Mouse (Mus musculus): ENCODE measurements around the gene Gm614.

Gm614 gene

GRCm38 (mm10) chrX:101263892-101264291 lies at the start of gene Gm614:
Gene Gm614 (minus strand): TSS chrX:101263992.
- DNase-seq: no peak

DNA sequence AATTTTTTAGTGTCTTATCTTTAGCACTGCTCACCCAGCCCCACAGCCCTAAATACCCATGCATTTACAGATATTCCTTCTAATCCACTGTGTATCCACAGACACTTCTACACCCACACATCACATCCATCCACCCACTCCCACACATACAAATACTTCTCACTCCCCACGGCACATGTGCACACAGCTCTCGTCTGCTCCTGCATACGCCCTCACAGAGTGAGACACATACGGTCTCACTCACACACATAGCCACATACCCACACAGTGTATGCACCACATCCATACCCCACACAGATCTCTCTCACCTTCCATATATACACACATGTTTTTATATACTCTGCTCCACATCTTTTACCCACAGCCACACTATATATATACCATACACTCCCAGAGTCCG lies 45.5 kb upstream of the Gm614 start:
- DNase-seq: no peak

- DNase-seq: no peak
These were observed 40.9 kb upstream of the Gm614 start for GRCm38 (mm10) chrX:101304646-101305045.

DNA sequence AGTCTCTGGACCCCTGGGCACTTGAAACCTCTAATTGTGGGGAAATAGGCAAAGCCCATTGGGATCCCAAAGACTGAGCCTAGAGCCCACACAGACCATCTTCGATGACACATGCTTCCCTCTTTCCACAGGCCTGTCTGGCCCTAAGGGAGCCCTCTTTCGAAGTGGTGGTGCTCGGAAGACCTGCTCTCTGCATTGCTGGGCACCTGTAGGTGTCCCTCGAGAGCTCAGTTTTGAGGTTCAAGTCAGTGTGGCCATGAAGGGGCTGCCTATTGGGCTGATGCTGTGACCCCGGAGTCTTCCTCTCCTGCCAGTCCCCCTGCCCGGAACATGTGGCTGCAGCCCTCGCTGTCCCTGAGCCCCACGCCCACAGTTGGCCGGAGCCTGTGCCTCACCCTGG lies 37.9 kb upstream of the Gm614 start:
- DNase-seq: no peak

GRCm38 (mm10) chrX:101300427-101301030 lies 36.7 kb upstream of the Gm614 start:
- no peak for DNase-seq

DNA sequence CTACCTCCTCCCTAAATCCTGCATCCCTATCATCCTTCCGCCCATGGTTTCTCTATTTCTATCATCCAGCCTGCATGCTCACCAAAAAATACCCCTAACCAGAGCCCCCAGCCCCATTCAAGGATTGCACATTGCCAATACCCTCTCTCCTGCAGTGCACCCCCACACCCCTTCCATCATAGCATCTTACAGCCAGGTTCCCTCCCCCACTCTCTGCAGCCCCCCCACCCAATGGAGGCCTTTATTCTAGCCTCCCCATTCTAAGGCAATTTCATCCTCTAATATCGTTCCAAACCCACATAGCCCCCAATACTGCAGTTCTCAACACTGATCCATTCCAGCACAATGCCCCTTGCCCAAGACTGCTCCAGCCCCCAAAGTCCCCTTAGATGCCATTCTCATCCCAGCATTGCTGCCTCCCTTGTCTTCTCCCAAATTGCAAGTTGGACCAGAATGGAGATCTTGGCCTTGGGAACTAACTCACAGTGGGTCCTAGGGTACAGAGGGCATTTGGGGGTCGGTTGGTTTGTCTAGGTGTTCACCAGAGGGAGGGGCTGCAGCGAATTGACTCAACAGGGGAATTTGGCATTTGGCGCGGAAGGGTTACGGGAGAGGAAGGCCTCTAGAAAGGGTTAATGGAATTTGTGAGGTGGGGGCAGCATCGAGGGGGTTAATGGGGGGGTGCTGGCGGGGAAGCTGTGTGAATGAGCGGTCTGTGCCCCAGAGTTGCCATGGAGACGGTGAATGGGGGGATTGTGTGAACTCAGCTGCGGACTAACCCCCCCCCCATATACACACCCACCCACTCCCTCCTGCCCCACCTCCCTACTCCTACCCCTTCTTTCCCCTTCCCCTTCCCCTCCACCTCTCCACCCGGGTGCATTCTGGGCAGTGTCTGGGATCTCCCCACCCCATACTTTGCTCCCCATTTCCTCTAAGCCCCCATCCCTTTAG lies 36.0 kb upstream of the Gm614 start:
- DNase-seq: no peak

- no peak for DNase-seq
These were observed 35.3 kb upstream of the Gm614 start, which contains the start of gene Nlgn3 for GRCm38 (mm10) chrX:101299055-101299454. Gene Nlgn3 (plus strand): TSS chrX:101299168.

DNA sequence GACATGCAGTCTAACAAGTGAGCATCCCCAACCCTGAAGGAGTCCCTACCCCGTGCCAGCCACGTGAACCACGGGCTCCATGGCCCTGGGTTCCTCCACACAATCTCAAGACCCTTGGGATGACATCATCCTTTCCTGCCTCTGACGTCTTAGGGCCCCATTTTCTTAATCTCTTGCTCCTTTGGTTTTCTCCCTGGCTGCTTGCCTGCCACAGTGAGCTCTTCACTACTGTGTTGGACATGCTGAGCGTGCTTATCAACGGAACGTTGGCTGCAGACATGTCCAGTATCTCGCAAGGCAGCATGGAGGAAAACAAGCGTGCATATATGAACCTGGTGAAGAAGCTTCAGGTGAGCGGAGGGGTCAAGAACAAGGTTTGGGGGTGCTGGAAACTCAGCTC lies 26.3 kb upstream of the Gm614 start:
- DNase-seq: no peak

DNA sequence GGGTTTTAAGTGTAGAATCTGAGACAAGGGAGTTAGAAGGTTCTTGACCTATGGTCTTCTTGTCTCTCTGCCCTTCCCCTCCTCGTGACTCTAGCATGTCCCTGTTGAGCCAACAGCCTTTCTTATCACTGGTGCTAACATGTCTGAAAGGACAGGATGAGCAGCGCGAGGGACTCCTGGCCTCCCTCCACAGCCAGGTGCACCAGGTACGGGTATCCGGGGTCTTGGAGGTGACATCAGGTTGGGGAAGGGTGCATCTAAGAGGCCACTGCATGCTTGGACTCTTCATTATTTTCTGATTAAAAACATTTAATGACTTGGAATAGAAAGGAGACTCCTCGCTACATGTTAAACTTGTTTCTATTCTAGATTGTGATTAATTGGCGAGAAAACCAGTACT lies 25.2 kb upstream of the Gm614 start:
- DNase-seq: no peak

GRCm38 (mm10) chrX:101288432-101288831 lies 24.6 kb upstream of the Gm614 start:
- no peak for DNase-seq

- no peak for DNase-seq
These were observed 23.8 kb upstream of the Gm614 start for GRCm38 (mm10) chrX:101287543-101287942.

GRCm38 (mm10) chrX:101285953-101286670 lies 22.3 kb upstream of the Gm614 start:
- DNase-seq: no peak

GRCm38 (mm10) chrX:101285534-101285933 lies 21.7 kb upstream of the Gm614 start:
- peak; percentile 36 to 62 for DNase-seq

DNA sequence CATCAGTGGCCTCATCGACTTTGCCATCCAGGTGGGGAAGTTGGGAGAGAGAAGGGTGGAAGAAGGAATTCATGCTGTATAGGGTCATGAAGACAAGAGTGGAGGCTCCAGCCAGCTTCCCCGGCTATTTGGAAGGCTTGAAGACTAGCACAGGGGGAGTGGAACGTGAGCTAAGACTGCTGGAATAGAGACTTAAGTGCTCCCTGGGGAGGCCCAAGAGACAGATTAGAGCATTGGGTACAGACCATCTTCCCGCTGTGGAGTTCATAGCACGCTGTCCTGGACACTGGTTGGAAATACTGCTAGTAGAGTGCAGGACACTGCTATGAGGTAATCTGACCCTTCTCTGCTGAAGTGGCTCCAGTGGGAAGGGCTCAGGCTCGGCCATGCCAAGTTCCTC lies 19.0 kb upstream of the Gm614 start:
- no peak for DNase-seq

- peak; percentile 87 to 89 for DNase-seq
These were observed 10.3 kb upstream of the Gm614 start, which contains the start of gene Med12 for GRCm38 (mm10) chrX:101273875-101274738. Gene Med12 (plus strand): TSS chrX:101274030.

DNA sequence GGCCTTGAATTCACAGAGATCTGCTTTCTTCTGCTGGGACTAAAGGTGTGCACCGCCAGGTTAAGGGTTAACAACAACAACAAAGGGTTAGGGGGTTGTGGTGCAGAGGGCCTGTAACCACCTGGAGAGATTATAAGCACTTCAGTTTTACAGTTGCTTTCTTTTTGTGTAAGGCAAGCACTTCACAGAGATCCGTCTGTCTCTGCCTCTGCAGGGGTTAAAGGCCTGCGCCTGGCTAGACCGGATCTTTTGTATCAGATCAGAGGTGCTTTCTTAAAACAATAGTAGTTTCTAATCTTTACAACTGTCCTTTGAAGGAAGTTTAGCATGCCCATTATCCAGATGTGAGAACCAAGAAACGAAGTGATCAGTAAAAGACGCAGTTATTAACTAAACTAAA lies 9.6 kb upstream of the Gm614 start:
- no peak for DNase-seq

GRCm38 (mm10) chrX:101268755-101269124 lies 4.9 kb upstream of the Gm614 start, which contains the start of gene Gm20489:
Gene Gm20489 (minus strand): TSS chrX:101269023.
- DNase-seq: no peak

DNA sequence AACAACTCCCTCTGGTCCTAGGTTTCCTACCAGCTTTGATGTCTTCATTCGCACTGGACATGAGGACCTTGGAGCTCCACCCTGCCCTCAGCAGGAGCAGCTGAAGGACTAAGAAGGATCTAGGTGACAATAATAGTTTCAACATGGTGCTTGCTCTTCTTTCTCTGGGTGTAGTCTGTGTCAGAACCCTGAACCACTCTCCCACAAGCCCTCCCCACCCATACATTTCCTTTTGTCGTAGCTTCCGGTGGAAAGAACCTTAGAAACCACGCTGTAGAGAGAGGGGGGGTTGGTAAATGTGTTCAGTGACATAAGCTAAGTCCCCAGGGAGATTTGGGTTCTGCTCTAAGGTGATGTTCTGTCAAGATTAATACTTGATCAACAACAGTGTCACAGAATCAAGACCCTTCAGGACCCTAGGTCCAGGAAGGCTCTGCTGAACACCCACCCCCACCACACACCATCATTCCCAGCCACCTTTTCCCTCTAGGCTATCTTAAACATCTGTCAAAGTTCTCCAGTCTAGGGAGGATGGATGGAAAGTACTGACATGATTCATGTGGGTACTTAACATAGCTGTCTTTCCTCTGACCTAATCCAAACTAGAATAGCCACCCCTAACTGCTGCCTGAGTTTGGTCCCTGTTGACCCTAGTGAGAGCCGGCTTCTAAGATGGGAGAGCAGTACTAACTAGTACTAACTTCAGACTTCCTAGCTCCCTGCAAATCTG lies 4.4 kb upstream of the Gm614 start, which contains the start of gene Il2rg:
Gene Il2rg (minus strand): TSS at position 231 of the 730 bp plus-strand sequence.
- DNase-seq: peak; percentile 34 to 35

DNA sequence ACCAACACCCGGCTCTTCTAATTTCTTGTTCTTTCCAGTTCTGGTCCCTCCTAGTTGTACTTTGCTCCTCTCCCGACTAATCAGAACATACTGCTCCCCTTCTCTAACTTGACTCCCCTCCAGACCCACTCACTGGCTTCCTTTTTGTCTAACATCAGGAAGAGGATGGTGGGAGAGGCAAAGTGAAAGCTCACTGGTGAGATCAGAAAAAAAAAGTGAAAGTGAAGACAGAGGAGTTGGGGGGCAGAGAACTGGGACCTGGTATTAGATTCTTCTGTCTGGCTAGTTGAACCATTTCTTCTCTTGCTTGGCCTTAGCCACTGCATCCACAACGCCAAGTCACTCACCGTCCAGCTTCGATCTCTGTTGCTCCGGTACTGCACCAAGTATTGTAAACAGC lies 2.8 kb upstream of the Gm614 start:
- no peak for DNase-seq

DNA sequence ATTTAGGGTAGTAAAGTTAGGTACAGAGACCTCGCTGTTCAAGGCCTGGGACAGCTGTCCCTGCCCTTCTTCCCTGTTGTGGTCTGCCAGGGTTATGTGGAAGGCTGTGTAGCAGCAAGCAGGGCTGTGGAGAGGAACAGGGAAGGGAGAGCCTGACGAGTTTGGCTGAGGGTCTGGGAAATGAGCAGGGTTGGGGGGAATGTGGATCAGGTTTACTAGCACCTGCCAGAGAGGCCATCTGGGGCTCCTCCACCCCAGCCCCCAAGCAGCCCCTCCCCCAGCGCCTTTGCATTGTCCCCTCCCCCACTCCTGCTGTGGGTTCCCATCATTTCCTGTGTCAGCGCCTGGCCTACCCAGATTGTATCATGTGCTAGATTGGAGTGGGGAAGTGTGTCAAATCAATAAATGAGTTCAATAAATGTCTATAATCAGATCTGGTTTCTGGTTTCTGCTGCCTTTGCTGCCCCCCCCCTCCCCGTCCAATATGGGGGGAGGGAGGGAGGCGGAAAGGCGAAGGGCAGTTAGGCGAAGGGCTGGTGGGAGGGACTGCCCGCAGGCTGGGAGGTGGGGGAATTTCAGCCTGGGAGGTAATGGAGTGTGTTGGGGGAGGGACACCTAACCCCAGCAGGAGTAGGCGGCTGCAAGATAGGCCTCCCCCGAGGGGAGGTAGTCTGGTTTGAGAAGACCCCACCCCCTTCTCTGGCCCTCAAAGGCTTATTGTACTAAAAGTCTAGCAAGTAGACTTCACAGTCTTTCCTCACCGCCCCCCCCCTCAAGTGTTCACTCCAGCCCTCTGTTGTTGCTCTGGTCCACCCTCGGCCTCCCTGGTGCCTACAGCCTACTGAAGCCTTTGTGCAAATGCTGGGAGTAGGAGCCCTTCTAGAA lies 3.1 kb downstream of the Gm614 start:
- no peak for DNase-seq

All from spleen, adult 18-20 months (tissue).